Mouse (Mus musculus): ENCODE measurements at regions not wholly inside any gene's neighbourhood (a gene's known extent, or its start where the extent isn't known, plus 50 kb on each side); places are given as distances from the start of the nearest gene placed in this dataset.

DNA sequence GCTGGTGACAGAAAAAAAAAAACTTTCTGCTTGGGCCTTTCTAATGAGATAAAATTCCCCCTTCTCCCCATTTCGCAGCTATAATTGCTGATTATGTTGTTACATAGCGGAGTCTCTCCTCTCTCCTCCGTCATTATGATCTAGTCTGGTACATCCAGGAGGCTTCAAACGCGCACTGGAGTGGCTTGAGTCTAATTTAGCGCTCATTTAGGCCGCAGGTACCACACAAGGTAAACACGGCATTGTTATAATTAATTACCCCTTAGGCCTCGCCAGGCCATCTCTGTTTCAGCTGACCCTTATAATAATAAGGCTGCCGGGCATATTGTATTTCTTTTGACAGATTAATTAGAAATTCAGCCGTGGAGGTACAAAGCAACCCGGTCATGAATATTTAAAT lies 492.7 kb upstream of the Mki67 start:
- no peak for DNase-seq

- DNase-seq: peak; percentile 64
These were observed 493.4 kb upstream of the Mki67 start for GRCm38 (mm10) chr7:136209299-136210171.

DNA sequence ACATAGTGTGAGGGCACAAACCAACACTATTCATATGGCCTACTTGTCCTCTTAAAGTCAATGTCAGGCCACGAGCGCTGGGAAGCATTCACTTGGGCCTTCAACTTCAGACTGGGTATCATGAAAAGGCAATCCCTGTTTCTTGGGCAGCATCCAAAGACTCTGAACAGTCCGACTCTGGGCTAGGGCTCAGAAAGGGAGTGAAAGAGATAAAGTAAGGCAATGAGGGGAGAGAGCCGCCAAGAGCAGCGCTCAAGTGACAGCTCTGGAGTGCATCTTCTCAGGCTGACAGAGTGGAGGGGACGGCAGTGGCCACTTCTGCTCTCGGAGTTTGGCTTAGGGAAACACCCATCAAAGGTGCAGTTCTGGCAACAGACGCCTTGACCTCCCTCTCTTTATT lies 496.3 kb upstream of the Mki67 start:
- no peak for DNase-seq

DNA sequence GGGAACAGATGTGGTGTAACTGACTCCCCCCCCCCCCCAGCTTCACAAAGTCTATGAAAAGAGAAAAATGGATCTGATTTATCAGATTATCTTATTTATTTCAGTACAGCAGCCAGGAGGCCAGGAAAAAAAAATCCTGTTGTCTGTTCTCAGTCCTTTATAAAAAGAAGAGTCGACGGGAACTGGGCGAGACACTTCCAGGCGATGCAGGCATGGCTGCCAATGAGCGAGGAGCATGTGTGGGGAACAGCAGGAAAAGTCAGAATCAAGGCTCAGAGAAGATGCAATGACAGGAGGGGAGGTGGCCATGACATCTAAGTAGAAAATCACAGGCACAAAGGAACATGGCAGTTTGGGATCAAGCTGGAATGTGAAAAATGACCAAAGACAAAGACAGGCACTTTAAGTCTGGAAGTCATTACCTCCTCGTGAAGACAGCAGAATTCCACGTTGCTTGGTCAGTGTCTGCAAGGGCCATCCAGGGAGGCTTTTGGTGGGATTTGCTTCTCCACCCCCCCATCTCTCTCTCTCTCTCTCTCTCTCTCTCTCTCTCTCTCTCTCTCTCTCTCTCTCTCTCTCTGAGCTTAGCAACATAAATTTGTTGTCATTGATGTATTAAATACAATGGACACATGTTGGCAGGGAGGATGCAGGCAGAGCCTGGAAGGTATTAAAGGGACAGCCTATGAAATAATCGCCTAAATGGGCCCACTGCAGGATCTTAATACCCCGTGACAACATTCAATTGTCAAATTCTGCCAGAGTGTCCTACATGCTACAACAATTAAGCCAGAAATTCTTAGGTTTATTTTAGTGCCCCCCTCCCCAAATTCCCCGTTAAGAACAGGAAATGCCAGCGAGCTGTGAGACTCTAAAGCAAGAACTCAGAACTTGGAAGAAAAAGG lies 497.1 kb upstream of the Mki67 start:
- DNase-seq: peak; percentile 25

- DNase-seq: no peak
These were observed 497.8 kb upstream of the Mki67 start for GRCm38 (mm10) chr7:136213962-136214308.

GRCm38 (mm10) chr7:136214415-136214814 lies 498.3 kb upstream of the Mki67 start:
- no peak for DNase-seq

GRCm38 (mm10) chr7:136216734-136217133 lies 500.6 kb upstream of the Mki67 start:
- no peak for DNase-seq

- DNase-seq: no peak
These were observed 503.5 kb upstream of the Mki67 start for GRCm38 (mm10) chr7:136219564-136220244.

GRCm38 (mm10) chr7:136220245-136221167 lies 504.3 kb upstream of the Mki67 start:
- peak; percentile 63 for DNase-seq

DNA sequence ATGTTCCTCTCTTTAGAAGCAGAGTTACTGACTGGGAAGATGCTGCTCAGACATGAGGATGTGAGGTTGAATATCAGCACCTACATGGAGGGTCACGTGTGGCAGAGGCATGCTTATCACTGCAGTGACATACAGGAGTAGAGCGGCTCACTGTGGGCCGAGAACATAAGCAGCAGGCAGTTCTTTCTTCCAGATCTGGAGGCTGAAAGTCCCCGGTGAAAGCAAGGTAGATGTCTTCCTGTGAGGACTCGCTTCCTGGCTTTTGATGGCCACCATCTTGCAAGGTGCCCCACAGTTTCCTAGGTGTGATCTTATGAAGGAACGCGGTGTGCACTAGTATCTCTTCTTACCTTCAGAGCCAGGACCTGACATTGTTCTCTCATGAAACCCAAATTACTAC lies 505.5 kb upstream of the Mki67 start:
- no peak for DNase-seq

GRCm38 (mm10) chr7:136226031-136226430 lies 509.9 kb upstream of the Mki67 start:
- no peak for DNase-seq

- DNase-seq: no peak
These were observed 512.2 kb upstream of the Mki67 start for GRCm38 (mm10) chr7:136228331-136228730.

GRCm38 (mm10) chr7:136229592-136229991 lies 513.4 kb upstream of the Mki67 start:
- peak; percentile 70 for DNase-seq

DNA sequence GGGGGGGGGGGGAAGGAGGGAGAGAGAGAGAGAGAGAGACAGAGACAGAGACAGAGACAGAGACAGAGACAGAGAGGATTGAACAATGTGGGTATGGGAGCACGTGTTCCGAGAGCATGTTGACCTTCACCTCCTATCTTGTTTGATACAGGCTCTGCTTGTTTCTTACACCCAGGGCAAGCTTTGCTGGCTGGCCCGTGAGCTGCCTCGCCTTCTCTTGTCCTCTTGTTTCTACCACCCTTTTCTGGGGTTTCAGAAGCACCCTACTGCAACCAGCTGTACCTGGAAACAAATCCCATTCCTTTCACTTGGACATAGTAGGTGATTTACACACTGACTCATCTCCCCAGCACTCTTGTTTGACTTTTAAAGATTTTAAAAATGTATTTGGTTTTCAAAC lies 516.0 kb upstream of the Mki67 start:
- DNase-seq: no peak

GRCm38 (mm10) chr7:136235563-136235962 lies 519.4 kb upstream of the Mki67 start:
- no peak for DNase-seq

- DNase-seq: no peak
These were observed 520.2 kb upstream of the Mki67 start for GRCm38 (mm10) chr7:136236391-136236790.

GRCm38 (mm10) chr7:136265691-136266090 lies 549.5 kb upstream of the Mki67 start:
- DNase-seq: no peak

DNA sequence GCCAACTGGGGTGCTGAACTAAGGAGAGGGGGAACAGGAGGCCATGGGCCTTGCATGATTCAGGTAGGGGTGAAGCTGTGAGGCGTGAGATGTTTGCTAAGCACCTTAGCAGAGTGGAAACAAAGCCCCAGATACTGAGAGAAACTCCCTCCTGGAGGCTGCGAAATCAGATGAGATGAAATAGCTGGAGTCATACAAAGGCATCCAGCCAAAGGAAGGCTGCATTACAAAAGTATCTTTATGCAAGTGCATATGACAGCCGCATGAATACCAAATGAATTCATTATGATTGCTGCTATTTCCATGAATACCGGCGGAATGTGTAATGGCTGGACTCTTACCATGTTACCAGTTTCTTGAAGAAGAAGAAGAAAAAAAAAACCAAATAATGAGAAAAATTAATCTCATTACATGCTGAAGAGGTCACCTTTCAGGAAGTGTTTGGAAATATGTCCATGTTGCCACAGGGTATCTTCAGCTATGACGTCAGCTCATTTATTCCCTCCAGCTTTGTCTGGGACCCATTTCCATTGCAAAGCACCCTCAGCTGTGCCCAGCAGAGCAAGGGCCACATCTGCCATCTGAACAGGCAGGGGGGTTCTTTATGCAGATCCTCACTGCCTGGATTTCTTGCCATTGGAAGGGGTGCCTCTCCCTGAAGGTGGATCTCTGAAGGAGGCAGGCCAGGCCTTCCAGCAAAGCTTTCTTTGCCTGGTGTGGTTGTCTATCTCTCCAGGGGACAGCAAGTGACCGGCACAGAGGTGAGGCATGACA lies 551.7 kb upstream of the Mki67 start:
- no peak for DNase-seq

GRCm38 (mm10) chr7:136275651-136276050 lies 559.5 kb upstream of the Mki67 start:
- DNase-seq: peak; percentile 87

DNA sequence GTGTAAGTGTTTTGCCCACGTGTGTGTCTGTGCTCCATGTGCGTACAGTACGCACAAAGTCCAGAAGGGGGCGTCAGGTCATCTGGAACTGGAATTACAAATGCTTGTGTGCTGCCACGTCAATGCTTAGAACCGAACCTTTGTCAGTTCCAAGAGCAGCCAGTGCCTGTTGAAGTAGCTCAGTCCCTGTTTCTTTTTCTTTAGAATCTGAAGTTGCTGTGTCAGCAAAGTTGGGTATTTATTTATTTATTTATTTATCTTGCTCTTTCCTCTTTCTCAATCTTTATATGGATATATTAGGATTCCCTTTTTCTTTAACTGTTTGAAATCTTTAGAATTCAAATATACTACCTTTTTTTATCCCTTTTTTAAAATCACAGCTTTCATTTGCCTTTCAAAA lies 567.6 kb upstream of the Mki67 start:
- no peak for DNase-seq

- DNase-seq: no peak
These were observed 569.4 kb upstream of the Mki67 start for GRCm38 (mm10) chr7:136285606-136286005.

Measured in retina, postnatal 1 day (tissue).